In the genomic region with DNA sequence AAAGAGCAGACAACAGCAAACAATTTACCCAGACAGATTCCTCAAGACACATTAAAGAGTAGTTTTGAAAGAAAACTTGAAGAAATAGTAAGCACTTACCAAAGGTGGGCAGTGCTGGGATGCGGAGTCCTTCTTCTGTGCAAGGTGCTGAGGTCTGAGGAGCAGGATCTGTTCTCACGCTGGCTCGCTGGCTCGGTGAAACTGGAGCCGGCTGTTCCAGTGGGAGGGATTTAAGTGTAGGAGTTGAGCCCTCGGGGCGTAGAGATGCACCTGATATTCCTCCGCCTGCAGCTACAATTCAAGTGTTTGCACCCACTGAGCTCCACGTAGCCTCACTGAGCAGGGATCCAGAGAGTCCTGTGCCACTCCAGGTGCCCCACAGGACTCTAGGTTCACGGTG, we compare ENCODE assay signal across 9 mouse cellular contexts. TPM values are rescaled to one million over a fixed set of nuclear protein-coding genes. Genes with fewer than 3 reads are reported as not detected.
A peak's percentile ranks its signal among the peaks of the same experiment; 100 is the strongest.
DNase-seq lines count a peak whose midpoint lies in the region; ATAC-seq and TF ChIP-seq lines count a peak whose summit lies in the region.
"Had no signal": no experiment of that assay in that cellular context is flagged by ENCODE, and none has a peak within 500 bp of the region (broad histone marks: within the 10 kb centered on the region; RNA-seq: fewer than 3 reads in every experiment).

A gene (minus strand): TSS at position 203 of the 400 bp plus-strand sequence.

- H3K9me3 ChIP-seq in midbrain, embryonic 14.5 days (ENCODE audit: control insufficient read depth, low read length), result no peaks in the 10 kb centered on the region
- H3K9me3 ChIP-seq in midbrain, postnatal 0 days (ENCODE audit: low read length), result no peaks in the 10 kb centered on the region
- no peaks in the 10 kb centered on the region for H3K9me3 ChIP-seq in embryonic facial prominence, embryonic 13.5 days
- H3K9me3 ChIP-seq in stomach, postnatal 0 days (ENCODE audit: control insufficient read depth, low read length), result no peaks in the 10 kb centered on the region
- H3K9me3 ChIP-seq: limb, embryonic 13.5 days had no signal

- no peak for ATAC-seq in midbrain, embryonic 14.5 days (ENCODE audit: low FRiP score, low TSS enrichment)
- no peak for ATAC-seq in midbrain, postnatal 0 days (ENCODE audit: low FRiP score)
- ATAC-seq in embryonic facial prominence, embryonic 13.5 days (ENCODE audit: insufficient number of reproducible peaks, insufficient read depth, low FRiP score, low TSS enrichment, low read depth), result peak; percentile 56; the same call in 1 of the 2 replicates
- ATAC-seq in stomach, postnatal 0 days (ENCODE audit: low FRiP score, low TSS enrichment), result peak; percentile 36; the same call in 1 of the 2 replicates

- H3K4me3 ChIP-seq in midbrain, embryonic 14.5 days (replicated peaks; ENCODE audit: low read depth, low read length), result no peak within 1 kb of the TSS
- H3K4me3 ChIP-seq in midbrain, postnatal 0 days (ENCODE audit: low read depth, low read length), result no peak within 1 kb of the TSS
- H3K4me3 ChIP-seq in embryonic facial prominence, embryonic 13.5 days, result peak within 1 kb of the TSS; percentile 23
- H3K4me3 ChIP-seq in stomach, postnatal 0 days (ENCODE audit: low read depth, low read length), result peak within 1 kb of the TSS; percentile 34
- H3K4me3 ChIP-seq: limb, embryonic 13.5 days had no signal

- no peak within 1 kb of the TSS for H3K27ac ChIP-seq in midbrain, embryonic 14.5 days (replicated peaks; ENCODE audit: low read depth, low read length)
- H3K27ac ChIP-seq in midbrain, postnatal 0 days (ENCODE audit: low read depth, low read length), result no peak within 1 kb of the TSS
- H3K27ac ChIP-seq in embryonic facial prominence, embryonic 13.5 days, result peak within 1 kb of the TSS; percentile 7; the same call in 1 of the 2 replicates
- H3K27ac ChIP-seq in stomach, postnatal 0 days (replicated peaks), result peak within 1 kb of the TSS; percentile 88
- H3K27ac ChIP-seq: limb, embryonic 13.5 days had no signal

- 47% methylated on average over 10 of the region's 10 CpGs for WGBS in midbrain, embryonic 14.5 days
- WGBS in midbrain, postnatal 0 days, result 56% methylated on average over 10 of the region's 10 CpGs
- 32% methylated on average over 10 of the region's 10 CpGs for WGBS in embryonic facial prominence, embryonic 13.5 days
- WGBS in stomach, postnatal 0 days, result 36% methylated on average over 10 of the region's 10 CpGs

- TF ChIP-seq EP300 in stomach, postnatal 0 days (optimal IDR thresholded peaks at IDR 0.05), result no peak

- H3K9ac ChIP-seq in midbrain, embryonic 14.5 days (replicated peaks; ENCODE audit: low read length), result no peak within 1 kb of the TSS
- no peak within 1 kb of the TSS for H3K9ac ChIP-seq in midbrain, postnatal 0 days (replicated peaks; ENCODE audit: low read length, poor library complexity, severe bottlenecking)
- 0 out of 2 replicates have a peak within 1 kb of the TSS, but pooled peaks have one; percentile 28 for H3K9ac ChIP-seq in embryonic facial prominence, embryonic 13.5 days
- H3K9ac ChIP-seq in stomach, postnatal 0 days (ENCODE audit: low read length), result peak within 1 kb of the TSS; percentile 47
- H3K9ac ChIP-seq: limb, embryonic 13.5 days had no signal

- peak; percentile 21 for DNase-seq in midbrain, embryonic 14.5 days
- no peak for DNase-seq in midbrain, postnatal 0 days (ENCODE audit: low spot score)
- peak; percentile 53 to 68 for DNase-seq in kidney, postnatal 25 days
- DNase-seq in stomach, postnatal 0 days (ENCODE audit: low spot score), result peak; percentile 83
- no peak for DNase-seq in cerebellum, adult 8-10 months
- no peak for DNase-seq in layer of hippocampus, postnatal 14 days (ENCODE audit: low spot score in 2 of 2)

- no peak for TF ChIP-seq CTCF in midbrain, postnatal 0 days (IDR thresholded peaks at IDR 0.05)
- TF ChIP-seq CTCF in stomach, postnatal 0 days (IDR thresholded peaks at IDR 0.05; ENCODE audit: low read depth), result no peak

- no peaks in the 10 kb centered on the region for H3K36me3 ChIP-seq in midbrain, embryonic 14.5 days (ENCODE audit: control insufficient read depth, insufficient read depth, low read length)
- no peaks in the 10 kb centered on the region; the same call in 1 of the 2 replicates for H3K36me3 ChIP-seq in midbrain, postnatal 0 days (ENCODE audit: insufficient read depth, low read length)
- H3K36me3 ChIP-seq in embryonic facial prominence, embryonic 13.5 days, result peaks cover under 1% of the 10 kb centered on the region; the same call in 1 of the 2 replicates
- no peaks in the 10 kb centered on the region for H3K36me3 ChIP-seq in stomach, postnatal 0 days (ENCODE audit: control insufficient read depth, insufficient read depth, low read length)

- no peaks in the 10 kb centered on the region for H3K4me1 ChIP-seq in midbrain, embryonic 14.5 days (ENCODE audit: control insufficient read depth, insufficient read depth, low read length)
- H3K4me1 ChIP-seq in midbrain, postnatal 0 days (ENCODE audit: insufficient read depth, low read length), result no peaks in the 10 kb centered on the region
- peaks cover 19% of the 10 kb centered on the region for H3K4me1 ChIP-seq in embryonic facial prominence, embryonic 13.5 days
- 0 out of 2 replicates have a peak, but pooled peaks cover 5% of the 10 kb centered on the region for H3K4me1 ChIP-seq in stomach, postnatal 0 days (replicated peaks; ENCODE audit: control insufficient read depth, insufficient read depth)

- H3K27me3 ChIP-seq in midbrain, embryonic 14.5 days (ENCODE audit: control insufficient read depth, insufficient read depth, low read length), result no peaks in the 10 kb centered on the region
- no peaks in the 10 kb centered on the region for H3K27me3 ChIP-seq in midbrain, postnatal 0 days (ENCODE audit: insufficient read depth, low read length)
- H3K27me3 ChIP-seq in embryonic facial prominence, embryonic 13.5 days, result no peaks in the 10 kb centered on the region
- H3K27me3 ChIP-seq in stomach, postnatal 0 days (ENCODE audit: control insufficient read depth, insufficient read depth, low read length), result no peaks in the 10 kb centered on the region
- H3K27me3 ChIP-seq: limb, embryonic 13.5 days had no signal

- H3K4me2 ChIP-seq in midbrain, embryonic 14.5 days (ENCODE audit: low read length), result no peak within 1 kb of the TSS
- H3K4me2 ChIP-seq in midbrain, postnatal 0 days (ENCODE audit: low read depth, low read length, poor library complexity, severe bottlenecking), result no peak within 1 kb of the TSS
- H3K4me2 ChIP-seq in embryonic facial prominence, embryonic 13.5 days, result peak within 1 kb of the TSS; percentile 28
- peak within 1 kb of the TSS; percentile 38 for H3K4me2 ChIP-seq in stomach, postnatal 0 days (replicated peaks; ENCODE audit: low read depth)
- H3K4me2 ChIP-seq: limb, embryonic 13.5 days had no signal

RNA-seq across cellular contexts. Expression of the gene that starts here (rescaled TPM):
- 0.12 and 0.38 TPM in 2 replicates for polyA plus RNA-seq in midbrain, embryonic 14.5 days (2014; fragmentation: Nextera tagmentation; extraction: Ambion mirVana)
- 0.33 and 0.71 TPM in 2 replicates for total RNA-seq in midbrain, postnatal 0 days (2014; rRNA removed)
- polyA plus RNA-seq in midbrain, postnatal 0 days (2015; fragmentation: Nextera tagmentation; extraction: Ambion mirVana), result 0.22 and 0.35 TPM in 2 replicates
- 8.4 and 9.1 TPM in 2 replicates for polyA plus RNA-seq in embryonic facial prominence, embryonic 13.5 days (2015; fragmentation: Nextera tagmentation; extraction: Ambion mirVana)
- 19.2 and 22.7 TPM in 2 replicates for polyA plus RNA-seq in stomach, postnatal 0 days (2015; fragmentation: Nextera tagmentation; extraction: Ambion mirVana)
- under 1 TPM; 0.12 to 0.14 TPM for total RNA-seq in layer of hippocampus, postnatal 14 days (2021)
- total RNA-seq: hematopoietic stem cell, adult 5-6 weeks had no signal

Comparison
In these comparisons a context has a peak if more than half of its experiments do, and no peak if none do; other contexts are left out.
1. Peak in DNase-seq in midbrain, embryonic 14.5 days; RNA of the gene not detected or under 1 TPM.
2. ATAC-seq: peak in embryonic facial prominence, embryonic 13.5 days (single experiment) and stomach, postnatal 0 days (single experiment); none in midbrain, embryonic 14.5 days (single experiment) and midbrain, postnatal 0 days (single experiment).
3. DNase-seq: peak in kidney, postnatal 25 days (2 of 2) and stomach, postnatal 0 days (single experiment); none in midbrain, postnatal 0 days (single experiment), cerebellum, adult 8-10 months (single experiment) and layer of hippocampus, postnatal 14 days (0 of 2).
4. H3K27ac ChIP-seq: peak in embryonic facial prominence, embryonic 13.5 days (single experiment) and stomach, postnatal 0 days (single experiment); none in midbrain, embryonic 14.5 days (single experiment) and midbrain, postnatal 0 days (single experiment).
5. H3K4me2 ChIP-seq: peak in embryonic facial prominence, embryonic 13.5 days (single experiment) and stomach, postnatal 0 days (single experiment); none in midbrain, embryonic 14.5 days (single experiment) and midbrain, postnatal 0 days (single experiment).
6. H3K4me3 ChIP-seq: peak in embryonic facial prominence, embryonic 13.5 days (single experiment) and stomach, postnatal 0 days (single experiment); none in midbrain, embryonic 14.5 days (single experiment) and midbrain, postnatal 0 days (single experiment).
7. H3K9ac ChIP-seq: peak in embryonic facial prominence, embryonic 13.5 days (single experiment) and stomach, postnatal 0 days (single experiment); none in midbrain, embryonic 14.5 days (single experiment) and midbrain, postnatal 0 days (single experiment).